Mouse (Mus musculus) G1E-ER4 (cell line): ENCODE measurements around the gene Aff3. TPM values are rescaled to one million over a fixed set of nuclear protein-coding genes. Genes with fewer than 3 reads are reported as not detected.

Experiments
- GATA1 ChIP-seq: IDR thresholded peaks from one replicate; pipeline ENCODE4 v1.8.0; 2012; ENCODE audit warnings: low read length, inconsistent platforms
- polyA plus RNA-seq: library from polyadenylated mRNA; stranded (reverse); fragments of >175 nt; gene quantifications from 2 replicates; pipeline ENCODE4 v1.2.3, GENCODE M21; 2012

Gene Aff3
- polyA plus RNA-seq, 1 experiment = 9.7 TPM

DNA sequence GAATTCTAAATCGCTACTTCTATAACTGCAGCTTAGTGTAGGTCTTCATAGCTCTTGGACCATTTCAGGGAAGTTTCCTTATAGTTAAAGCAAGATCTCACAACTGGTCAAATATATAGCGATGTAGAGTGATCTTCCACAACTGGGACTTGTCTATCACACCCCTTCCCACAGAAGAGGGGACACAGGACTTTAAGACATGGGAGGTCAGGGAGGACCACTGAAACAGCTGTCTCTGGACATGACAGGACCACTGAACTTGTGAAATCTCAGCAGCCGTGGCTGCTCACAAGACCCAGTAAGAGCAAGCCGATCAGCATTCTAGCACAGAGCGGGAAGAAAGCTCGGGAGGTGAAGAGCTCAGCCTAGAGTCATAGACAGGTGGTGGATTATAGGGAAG lies 213.4 kb downstream of the Aff3 start:
- no peak for TF ChIP-seq GATA1

GRCm38 (mm10) chr1:38450677-38451076 lies 214.1 kb downstream of the Aff3 start:
- no peak for TF ChIP-seq GATA1

GRCm38 (mm10) chr1:38449816-38450478 lies 214.8 kb downstream of the Aff3 start:
- TF ChIP-seq GATA1 = no peak

DNA sequence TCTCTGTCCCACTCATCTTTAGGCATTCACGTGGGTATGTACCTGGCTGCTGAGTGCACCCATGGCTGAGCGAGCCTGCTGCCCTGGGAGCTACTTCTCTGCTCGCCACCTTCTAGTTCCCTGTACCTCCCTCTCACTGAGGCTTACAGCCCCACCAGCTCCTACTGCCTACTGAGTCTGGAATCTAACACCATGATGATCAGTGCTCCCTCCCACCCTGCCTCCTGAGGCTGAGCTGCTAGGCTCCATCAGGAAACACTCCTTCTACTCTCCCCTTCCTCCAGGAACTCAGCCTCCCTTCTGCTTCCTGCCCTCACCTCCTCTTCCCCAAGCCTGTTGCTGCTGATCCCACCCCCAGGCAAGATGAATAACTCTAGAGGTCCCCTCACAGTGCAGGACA lies 215.9 kb downstream of the Aff3 start:
- no peak for TF ChIP-seq GATA1

- TF ChIP-seq GATA1 = peak; percentile 92
These were observed 217.2 kb downstream of the Aff3 start for GRCm38 (mm10) chr1:38447581-38447980.

GRCm38 (mm10) chr1:38446152-38446820 lies 218.5 kb downstream of the Aff3 start:
- no peak for TF ChIP-seq GATA1

DNA sequence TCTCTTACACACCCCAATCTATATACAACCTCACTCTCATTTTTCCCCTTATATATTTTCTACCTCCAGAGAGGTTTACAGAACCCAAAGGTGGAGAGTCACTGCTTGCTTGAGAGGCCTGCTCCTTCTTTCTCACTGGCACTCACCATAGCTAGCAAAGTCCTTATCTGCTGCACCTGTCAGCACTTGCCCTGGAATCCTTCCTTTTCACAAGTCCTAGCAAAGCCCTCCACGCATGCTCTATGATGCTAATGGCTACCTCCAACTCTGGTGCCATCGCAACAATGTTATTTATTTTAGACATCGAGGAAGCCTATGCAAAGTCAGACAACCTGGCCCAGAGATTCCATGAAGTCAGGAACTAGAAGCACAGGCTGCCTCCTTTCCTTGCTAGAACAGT lies 221.9 kb downstream of the Aff3 start:
- no peak for TF ChIP-seq GATA1

- TF ChIP-seq GATA1 = no peak
These were observed 222.3 kb downstream of the Aff3 start for GRCm38 (mm10) chr1:38442479-38442878.

GRCm38 (mm10) chr1:38441800-38442199 lies 223.0 kb downstream of the Aff3 start:
- TF ChIP-seq GATA1 = no peak

DNA sequence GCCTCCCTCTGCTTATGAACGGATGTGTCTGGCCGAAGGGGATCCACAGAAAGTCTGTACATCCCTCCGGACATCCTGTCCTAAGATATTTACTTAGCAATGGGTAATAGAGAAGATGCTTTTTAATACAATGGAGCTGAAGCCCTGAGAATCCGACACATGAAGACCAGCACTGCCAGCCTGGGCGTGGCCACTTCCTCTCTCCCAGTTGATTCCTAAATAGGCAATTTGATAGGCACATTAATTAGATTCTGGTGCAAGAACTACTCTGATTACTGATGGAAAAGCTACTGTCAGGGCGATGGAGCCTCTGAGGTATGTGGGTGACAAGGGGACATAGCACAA lies 224.3 kb downstream of the Aff3 start:
- TF ChIP-seq GATA1 = no peak

DNA sequence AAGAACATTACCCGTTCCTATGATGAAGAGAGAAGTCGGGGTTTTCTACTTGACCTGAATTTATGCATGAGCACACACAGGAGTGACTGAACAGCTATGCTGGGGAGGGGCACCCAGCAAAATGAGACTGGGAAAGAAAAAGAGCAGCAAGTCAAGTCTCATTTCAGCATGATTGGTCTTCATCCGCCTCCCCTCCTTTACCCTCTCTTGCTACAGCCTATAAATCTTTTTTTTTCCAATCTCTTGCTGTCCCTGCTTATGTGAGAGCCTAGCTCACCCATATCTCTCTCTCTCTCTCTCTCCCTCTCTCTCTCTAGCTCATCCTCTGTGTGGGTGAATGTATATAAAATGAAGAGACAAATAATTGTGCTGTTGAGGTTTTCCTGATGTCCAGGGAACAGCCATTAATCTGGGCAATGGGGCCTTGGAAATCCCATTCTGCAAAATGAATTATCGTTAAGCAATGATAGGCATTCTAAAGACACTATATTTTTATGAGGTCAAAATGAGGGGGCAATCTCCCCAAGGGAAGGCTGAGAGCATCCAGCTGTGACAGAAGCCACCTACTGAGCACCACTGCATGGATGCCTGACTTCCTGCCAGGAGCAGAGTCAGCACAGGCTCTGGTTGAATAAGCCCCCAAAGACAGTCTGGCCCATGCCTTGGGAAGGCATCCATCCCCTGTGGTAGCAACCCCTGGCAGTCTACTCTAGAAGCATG lies 224.8 kb downstream of the Aff3 start:
- no peak for TF ChIP-seq GATA1

DNA sequence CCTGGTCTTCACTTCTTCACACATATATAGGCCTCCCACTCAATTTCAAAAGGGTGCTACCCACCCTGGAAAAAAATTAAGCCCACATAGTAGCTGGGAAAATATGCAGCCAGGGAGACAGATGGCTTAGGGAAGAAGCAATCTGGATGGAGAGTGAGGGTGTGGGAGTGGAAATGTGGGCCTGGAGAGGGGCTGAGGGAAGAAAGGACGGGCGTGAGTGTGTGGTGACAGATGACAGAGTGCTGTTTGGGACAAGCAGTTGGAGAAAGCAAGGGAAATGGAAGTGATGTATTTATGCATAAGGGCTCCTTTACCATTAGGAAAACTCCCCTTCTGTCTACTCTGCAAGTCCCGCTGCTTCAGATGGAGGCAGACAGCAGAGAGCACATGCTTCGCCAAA lies 226.3 kb downstream of the Aff3 start:
- TF ChIP-seq GATA1 = no peak

DNA sequence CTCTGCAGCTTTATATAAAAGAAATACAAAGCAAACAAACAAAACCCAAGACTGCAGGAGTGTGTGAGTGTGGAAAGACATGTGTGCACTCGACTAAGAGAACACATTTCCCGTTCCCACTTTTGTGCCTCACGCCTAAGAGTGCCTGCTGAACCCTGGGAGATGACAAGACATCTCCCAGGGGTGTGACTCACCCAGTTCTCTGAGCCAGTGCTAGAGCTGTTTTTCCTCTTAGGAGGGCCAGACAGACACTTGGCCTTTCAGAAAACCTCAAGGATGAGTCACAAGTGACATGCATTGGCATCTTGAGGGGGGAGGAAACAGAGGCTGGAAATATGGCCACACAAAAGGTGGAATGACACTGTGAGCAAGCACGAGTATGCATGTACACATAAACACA lies 227.1 kb downstream of the Aff3 start:
- no peak for TF ChIP-seq GATA1

- no peak for TF ChIP-seq GATA1
These were observed 228.0 kb downstream of the Aff3 start for GRCm38 (mm10) chr1:38436471-38437340.
